Mouse (Mus musculus) embryonic facial prominence, embryonic 12.5 days (tissue): ENCODE data around the gene Fhl2. TPM values are rescaled to one million over a fixed set of nuclear protein-coding genes. Genes with fewer than 3 reads are reported as not detected.
A peak's percentile ranks its signal among the peaks of the same experiment; 100 is the strongest.

Experiments used
- ATAC-seq: fragments of 200-750 bp; cut with Nextera tagmentation; 2 replicates; pipeline ENCODE4 v1.8.0; 2017; ENCODE audit not compliant: insufficient number of reproducible peaks, insufficient read depth, low FRiP score, low TSS enrichment
- H3K27ac ChIP-seq: fragments of 300-500 bp; sonication (generic); 2 replicates; pipeline ENCODE4 v1.5.1; 2016; ENCODE audit warnings: mild to moderate bottlenecking
- H3K27me3 ChIP-seq: fragments of 300-500 bp; sonication (generic); 2 replicates; pipeline ENCODE4 v1.6.1; 2016; ENCODE audit warnings: mild to moderate bottlenecking, moderate library complexity
- H3K36me3 ChIP-seq: fragments of 300-500 bp; sonication (generic); 2 replicates; pipeline ENCODE4 v1.6.1; 2016; ENCODE audit warnings: mild to moderate bottlenecking
- H3K4me1 ChIP-seq: fragments of 300-500 bp; sonication (generic); 2 replicates; pipeline ENCODE4 v1.6.1; 2016
- H3K4me2 ChIP-seq: fragments of 300-500 bp; sonication (generic); replicated peaks from 2 replicates; pipeline ENCODE4 v1.6.1; 2016; ENCODE audit warnings: mild to moderate bottlenecking, moderate library complexity
- H3K4me3 ChIP-seq: fragments of 300-500 bp; sonication (generic); 2 replicates; pipeline ENCODE4 v1.5.1; 2016; ENCODE audit warnings: mild to moderate bottlenecking
- H3K9ac ChIP-seq: fragments of 300-500 bp; sonication (generic); 2 replicates; pipeline ENCODE4 v1.6.1; 2016; ENCODE audit warnings: mild to moderate bottlenecking, moderate library complexity
- H3K9me3 ChIP-seq: fragments of 300-500 bp; sonication (generic); 2 replicates; pipeline ENCODE4 v1.6.1; 2016; ENCODE audit warnings: mild to moderate bottlenecking, moderate library complexity
- WGBS: fragments of 180-500 bp; shearing (Covaris S2); methylation state at CpG from one replicate; pipeline ENCODE4 v1.1.7; 2016; 5-methylcytosine and 5-hydroxymethylcytosine counted together
- polyA plus RNA-seq: library from polyadenylated mRNA; unstranded; fragments of >200 nt; fragmentation: Nextera tagmentation; extraction: Ambion mirVana; gene quantifications from 2 replicates; pipeline ENCODE4 v1.2.1, GENCODE M21; 2016

Gene Fhl2
- polyA plus RNA-seq, 1 experiment from 2014 or later = 16.9 TPM

DNA sequence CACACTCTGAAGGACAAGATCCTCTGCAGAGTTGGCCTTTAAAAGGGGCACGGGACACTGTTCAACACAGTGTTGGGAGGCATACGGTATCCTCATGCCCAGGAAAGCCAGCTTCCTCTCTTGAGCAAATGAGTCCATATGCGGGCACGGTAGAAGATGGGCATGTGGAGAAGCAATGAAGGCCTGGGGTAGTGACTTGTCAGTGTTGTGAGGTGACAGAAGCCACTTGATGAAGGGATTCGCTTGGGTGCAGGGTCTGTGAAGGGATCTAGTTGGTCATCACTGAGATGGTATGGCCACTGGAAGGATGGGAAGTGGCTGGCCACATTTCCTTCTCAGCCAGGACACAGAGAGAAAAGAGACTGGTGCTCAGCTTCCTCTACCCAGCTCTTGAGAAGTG, 32.2 kb downstream of the Fhl2 start:
- H3K4me1 ChIP-seq = peaks cover 4% of the 10 kb centered on the region; the same call in 1 of the 2 replicates
- no peaks in the 10 kb centered on the region for H3K36me3 ChIP-seq
- ATAC-seq = no peak
- H3K27ac ChIP-seq = no peak overlapping the region
- H3K9me3 ChIP-seq = no peaks in the 10 kb centered on the region
- H3K4me3 ChIP-seq = no peak overlapping the region
- no peaks in the 10 kb centered on the region for H3K27me3 ChIP-seq
- H3K9ac ChIP-seq = no peak overlapping the region
- WGBS = 93% methylated on average over 5 of the region's 5 CpGs
- no peak overlapping the region; the same call in 1 of the 2 replicates for H3K4me2 ChIP-seq

DNA sequence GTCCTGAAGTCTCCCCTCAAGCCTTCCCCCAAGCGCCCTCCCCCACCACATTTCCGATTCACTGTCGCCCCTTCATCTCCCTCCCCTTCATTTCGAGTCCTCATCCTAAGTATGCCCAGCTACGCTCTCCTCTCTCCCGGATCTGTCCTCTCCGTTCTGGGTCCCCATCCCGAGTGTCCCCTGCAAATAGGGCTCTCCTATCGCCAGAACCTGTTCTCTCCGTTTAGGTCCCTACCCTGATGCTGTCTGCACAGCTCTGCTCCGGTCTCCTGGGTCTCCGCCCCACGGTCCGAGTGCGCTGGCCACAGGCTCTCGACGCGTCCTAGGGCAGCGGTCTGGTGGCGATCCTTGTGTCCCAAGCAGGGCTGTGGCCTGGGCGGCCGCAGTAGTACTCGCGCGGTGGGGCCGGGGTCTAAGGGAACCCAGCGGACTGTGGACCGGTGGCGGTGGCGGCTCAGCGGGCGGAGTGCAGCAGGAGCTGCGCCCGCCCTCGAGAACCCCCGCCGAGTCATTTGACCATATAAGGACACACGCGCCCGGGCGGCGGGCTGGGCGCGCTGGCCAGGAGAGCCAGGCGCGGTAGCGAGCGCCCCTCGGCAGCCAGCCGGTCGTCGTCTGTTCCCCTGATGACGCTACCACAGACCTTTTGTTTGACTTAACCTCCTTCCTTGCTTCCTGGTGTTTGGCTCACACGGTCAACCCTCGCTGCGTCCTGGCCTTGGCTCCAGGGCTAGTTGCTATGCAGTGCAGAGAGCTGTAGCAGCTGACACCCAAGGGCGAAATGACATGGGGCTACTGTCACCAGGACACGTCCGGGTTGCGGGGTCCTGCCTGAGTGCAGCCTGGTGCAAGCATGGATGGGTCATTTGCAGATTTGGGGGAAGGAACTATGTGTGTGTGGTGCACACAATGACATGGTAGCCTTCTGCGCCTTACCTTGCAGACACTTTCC, 33.0 kb downstream of the Fhl2 start:
- H3K27ac ChIP-seq = 0 out of 2 replicates have a peak overlapping the region, but pooled peaks have one; percentile 46
- no peaks in the 10 kb centered on the region for H3K9me3 ChIP-seq
- no peaks in the 10 kb centered on the region for H3K27me3 ChIP-seq
- H3K4me3 ChIP-seq = peak overlapping the region; percentile 72
- H3K9ac ChIP-seq = peak overlapping the region; percentile 64
- H3K4me1 ChIP-seq = peaks cover 4% of the 10 kb centered on the region; the same call in 1 of the 2 replicates
- peak overlapping the region; percentile 87 for H3K4me2 ChIP-seq
- 5% methylated on average over 61 of the region's 61 CpGs for WGBS
- H3K36me3 ChIP-seq = no peaks in the 10 kb centered on the region
- peak; percentile 83 for ATAC-seq

DNA sequence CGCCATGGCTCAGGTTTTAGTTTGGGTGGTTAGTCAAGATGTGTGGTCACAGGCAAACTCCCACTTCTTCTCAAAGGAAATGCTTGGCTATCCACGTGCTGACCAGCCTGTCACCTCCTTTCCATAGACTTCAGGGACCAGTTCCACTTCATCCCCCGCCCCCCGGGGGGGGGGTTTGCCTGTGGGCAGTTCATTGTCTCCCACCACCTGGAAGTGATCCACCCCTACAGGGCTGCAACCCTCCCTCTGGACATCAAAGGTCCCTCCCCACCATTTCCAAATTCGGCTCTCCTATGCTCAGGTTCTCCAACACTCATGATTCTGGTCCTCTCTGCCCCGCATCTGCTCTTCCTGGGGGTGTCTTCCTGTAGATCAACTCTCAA, 33.7 kb downstream of the Fhl2 start:
- H3K27ac ChIP-seq = 0 out of 2 replicates have a peak overlapping the region, but pooled peaks have one; percentile 46
- no peaks in the 10 kb centered on the region for H3K36me3 ChIP-seq
- no peaks in the 10 kb centered on the region for H3K27me3 ChIP-seq
- H3K4me2 ChIP-seq = peak overlapping the region; percentile 87
- no peaks in the 10 kb centered on the region for H3K9me3 ChIP-seq
- H3K4me1 ChIP-seq = peaks cover 4% of the 10 kb centered on the region; the same call in 1 of the 2 replicates
- H3K4me3 ChIP-seq = peak overlapping the region; percentile 72
- 0 out of 2 replicates have a peak, but pooled peaks have one; percentile 7 for ATAC-seq
- H3K9ac ChIP-seq = peak overlapping the region; percentile 64
- 2% methylated on average over 6 of the region's 6 CpGs for WGBS

DNA sequence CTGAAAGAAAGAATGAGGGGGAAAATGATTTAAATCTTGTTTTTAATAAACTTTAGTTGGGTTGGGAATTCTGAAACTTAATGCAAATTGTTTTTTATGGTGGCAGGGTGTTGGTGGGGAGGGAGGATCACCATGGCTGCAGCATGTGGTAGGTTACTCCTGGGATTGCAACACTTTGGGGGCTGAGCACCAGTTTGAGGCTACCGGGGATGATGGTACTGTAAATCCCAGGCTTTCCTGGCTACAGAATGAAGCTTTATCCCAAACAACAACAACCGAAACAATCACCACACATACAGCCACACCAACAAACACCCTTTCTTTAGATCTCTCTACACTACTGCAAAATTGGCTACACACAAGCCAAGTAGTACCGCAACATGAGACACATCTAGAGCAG, 34.4 kb downstream of the Fhl2 start:
- no peak overlapping the region for H3K9ac ChIP-seq
- no peak for ATAC-seq
- H3K4me1 ChIP-seq = peaks cover 4% of the 10 kb centered on the region; the same call in 1 of the 2 replicates
- H3K4me2 ChIP-seq = peak overlapping the region; percentile 87; the same call in 1 of the 2 replicates
- no peaks in the 10 kb centered on the region for H3K36me3 ChIP-seq
- 89% methylated on average over 3 of the region's 3 CpGs for WGBS
- H3K9me3 ChIP-seq = no peaks in the 10 kb centered on the region
- no peak overlapping the region for H3K4me3 ChIP-seq
- H3K27ac ChIP-seq = no peak overlapping the region
- H3K27me3 ChIP-seq = no peaks in the 10 kb centered on the region

DNA sequence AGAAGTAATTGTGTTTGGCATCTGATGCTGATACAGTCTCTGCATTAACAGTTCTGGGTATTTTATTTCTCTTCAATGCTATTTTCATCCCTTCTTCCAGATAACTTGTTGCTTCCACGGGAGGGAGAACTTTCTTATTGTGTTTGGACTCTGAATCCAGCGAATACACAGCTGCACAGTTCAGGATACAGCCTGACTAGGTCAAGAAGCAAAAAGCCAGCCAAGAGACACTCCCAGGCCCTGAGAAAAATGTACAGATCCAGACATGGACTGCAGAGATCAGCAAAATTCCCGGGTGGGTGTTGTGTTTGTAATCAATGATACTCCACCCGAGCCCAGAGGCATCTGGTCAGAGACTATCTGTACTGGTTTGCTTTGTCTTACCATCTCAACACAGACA, 37.4 kb downstream of the Fhl2 start:
- Histone ChIP-seq H3K9me3 (no peaks in the 10 kb centered on the region), H3K4me3 (no peak overlapping the region), H3K4me1 (peaks cover 4% of the 10 kb centered on the region; the same call in 1 of the 2 replicates), H3K36me3 (no peaks in the 10 kb centered on the region), H3K9ac (no peak overlapping the region), H3K27me3 (no peaks in the 10 kb centered on the region), H3K27ac (no peak overlapping the region), H3K4me2 (no peak overlapping the region)
- WGBS = 60% methylated on average over 4 of the region's 4 CpGs
- no peak for ATAC-seq

DNA sequence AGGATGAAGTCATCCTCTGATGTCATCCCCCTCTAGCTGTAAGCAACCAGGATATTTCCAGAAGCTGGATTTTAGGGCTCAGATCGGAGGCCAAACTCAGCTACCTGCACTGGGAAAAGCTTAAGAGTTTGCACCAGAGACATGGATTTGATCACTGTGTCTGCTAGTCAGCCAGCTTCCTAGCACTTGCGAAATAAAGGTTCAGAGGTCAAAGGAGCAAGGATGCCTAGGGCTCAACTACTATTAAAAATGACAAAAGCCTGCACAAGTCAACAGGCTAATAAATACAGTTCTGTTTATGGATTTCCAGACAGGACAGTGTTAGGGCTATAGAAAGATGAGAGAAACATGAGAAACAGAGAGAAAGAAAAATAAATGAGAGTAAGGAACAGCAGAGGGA, 38.9 kb downstream of the Fhl2 start:
- Histone ChIP-seq H3K4me2 (no peak overlapping the region), H3K27me3 (no peaks in the 10 kb centered on the region), H3K4me1 (peaks cover under 1% of the 10 kb centered on the region; the same call in 1 of the 2 replicates), H3K9ac (no peak overlapping the region), H3K4me3 (no peak overlapping the region), H3K9me3 (no peaks in the 10 kb centered on the region), H3K36me3 (no peaks in the 10 kb centered on the region), H3K27ac (no peak overlapping the region)
- no peak for ATAC-seq
- WGBS = 76% methylated on average over 2 of the region's 2 CpGs

DNA sequence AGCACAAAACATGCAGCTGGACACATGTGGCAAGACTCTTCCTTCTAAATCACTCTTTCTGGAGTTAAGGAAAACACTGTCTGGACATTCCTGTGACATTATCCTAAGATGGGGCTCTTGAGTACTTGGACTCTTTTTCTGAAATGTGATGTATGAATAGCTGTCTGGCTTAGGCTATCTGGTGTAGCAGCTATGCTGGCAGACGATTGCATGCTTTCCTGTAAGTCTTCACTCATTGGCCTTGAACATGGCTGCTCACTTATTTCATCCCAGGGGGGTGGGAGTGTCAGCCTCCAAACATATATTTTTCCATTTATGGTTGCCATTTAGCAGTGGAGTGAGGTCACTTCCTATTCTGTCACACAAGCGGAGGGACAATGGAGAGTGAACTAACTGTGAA, 42.3 kb downstream of the Fhl2 start:
- 67% methylated on average over 2 of the region's 2 CpGs for WGBS
- Histone ChIP-seq H3K27ac (no peak overlapping the region), H3K4me3 (no peak overlapping the region), H3K36me3 (no peaks in the 10 kb centered on the region), H3K4me1 (no peaks in the 10 kb centered on the region), H3K9ac (no peak overlapping the region), H3K9me3 (no peaks in the 10 kb centered on the region), H3K4me2 (no peak overlapping the region), H3K27me3 (no peaks in the 10 kb centered on the region)
- no peak for ATAC-seq

DNA sequence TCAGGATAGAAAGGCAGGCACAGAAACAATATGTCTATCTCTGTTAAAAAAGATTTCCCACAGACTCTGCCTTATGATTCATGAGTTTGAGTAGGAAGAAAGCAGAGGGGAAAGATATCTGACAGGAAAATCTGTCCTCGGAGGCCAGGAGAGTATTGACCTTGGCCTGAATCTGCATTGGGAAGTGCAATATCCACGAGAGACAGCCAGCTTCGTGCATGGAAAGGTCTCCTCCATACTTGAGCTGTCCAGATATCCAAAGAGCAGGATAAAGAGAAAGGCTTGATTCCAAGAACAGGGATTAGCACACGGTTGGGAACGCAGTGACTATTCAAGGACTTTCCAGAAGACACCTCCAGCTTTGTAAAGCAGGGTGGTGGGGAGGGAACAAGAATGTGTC, 43.2 kb downstream of the Fhl2 start:
- 88% methylated on average over 5 of the region's 5 CpGs for WGBS
- no peaks in the 10 kb centered on the region for H3K36me3 ChIP-seq
- H3K27me3 ChIP-seq = no peaks in the 10 kb centered on the region

DNA sequence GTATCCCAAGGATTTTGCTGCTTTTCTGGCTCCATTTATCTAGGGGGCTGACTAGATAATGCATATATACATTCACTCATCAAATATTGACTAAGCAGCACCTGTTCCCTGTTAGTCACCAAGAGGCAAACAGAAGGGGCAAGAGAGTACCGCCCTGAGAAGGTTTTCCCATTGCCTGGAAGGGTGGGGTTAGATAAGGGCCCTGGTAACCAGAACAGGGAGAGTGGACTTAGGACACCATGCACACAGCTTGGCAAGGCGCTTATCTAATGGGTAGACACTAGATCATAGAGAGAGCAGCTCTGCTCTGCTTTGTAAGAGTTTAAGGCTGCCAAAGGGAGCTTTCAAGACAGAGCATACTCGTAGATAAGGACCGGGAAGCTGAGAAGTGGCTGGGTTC, 44.2 kb downstream of the Fhl2 start:
- Histone ChIP-seq H3K4me1 (no peaks in the 10 kb centered on the region), H3K9me3 (no peaks in the 10 kb centered on the region), H3K27ac (no peak overlapping the region), H3K4me2 (no peak overlapping the region), H3K9ac (no peak overlapping the region), H3K4me3 (no peak overlapping the region), H3K27me3 (no peaks in the 10 kb centered on the region), H3K36me3 (no peaks in the 10 kb centered on the region)
- WGBS = 83% methylated on average over 4 of the region's 4 CpGs
- ATAC-seq = no peak

More for the DNA sequence above, 43.2 kb downstream of the Fhl2 start:
- Histone ChIP-seq H3K4me2 (no peak overlapping the region), H3K4me1 (no peaks in the 10 kb centered on the region), H3K4me3 (no peak overlapping the region), H3K9me3 (no peaks in the 10 kb centered on the region), H3K9ac (no peak overlapping the region), H3K27ac (no peak overlapping the region)
- no peak for ATAC-seq

DNA sequence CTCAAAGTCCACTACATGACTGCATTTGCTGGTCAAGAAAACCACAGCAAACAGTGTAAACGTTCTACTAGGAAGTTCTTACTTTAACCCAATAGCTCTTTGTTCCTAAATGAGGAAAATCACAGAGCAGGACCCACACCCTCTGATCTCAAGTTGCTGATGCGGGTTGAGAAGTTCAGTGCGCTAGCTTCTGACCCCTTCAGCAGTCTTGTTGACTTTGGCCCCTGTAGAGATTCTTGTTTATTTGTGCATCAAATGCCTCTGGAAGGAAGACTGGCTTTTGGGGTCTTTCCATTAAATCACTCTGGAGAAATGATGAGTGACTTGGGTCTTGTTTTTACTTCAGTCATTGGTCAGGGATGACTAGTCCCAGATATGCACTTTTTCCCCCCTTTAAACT, 46.6 kb downstream of the Fhl2 start:
- H3K27me3 ChIP-seq = no peaks in the 10 kb centered on the region
- H3K4me1 ChIP-seq = no peaks in the 10 kb centered on the region
- H3K4me3 ChIP-seq = no peak overlapping the region
- 55% methylated on average over 3 of the region's 3 CpGs for WGBS
- no peaks in the 10 kb centered on the region for H3K36me3 ChIP-seq
- no peak overlapping the region for H3K27ac ChIP-seq
- no peak overlapping the region for H3K4me2 ChIP-seq
- no peaks in the 10 kb centered on the region for H3K9me3 ChIP-seq
- H3K9ac ChIP-seq = no peak overlapping the region
- no peak for ATAC-seq

DNA sequence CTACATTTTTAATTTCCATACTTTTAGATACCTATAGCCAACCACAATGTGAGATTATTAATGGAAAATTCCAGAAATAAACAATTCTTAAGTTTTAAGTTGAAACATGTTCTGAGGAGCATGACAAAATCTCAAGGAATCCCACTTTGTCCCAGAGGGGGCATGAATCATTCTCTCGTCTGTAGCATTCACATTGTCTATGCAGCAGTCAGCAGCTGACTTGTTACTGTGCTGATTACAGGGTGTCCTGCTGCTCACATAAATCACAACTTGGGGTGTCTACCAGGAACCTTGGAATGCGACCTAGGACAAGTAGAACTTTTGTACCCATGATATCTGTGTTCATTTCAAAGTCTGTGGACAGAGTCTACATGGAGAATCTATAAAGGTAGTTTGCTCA, 49.3 kb downstream of the Fhl2 start:
- H3K4me1 ChIP-seq = no peaks in the 10 kb centered on the region
- 68% methylated on average over 2 of the region's 2 CpGs for WGBS
- H3K4me2 ChIP-seq = no peak overlapping the region
- H3K27me3 ChIP-seq = no peaks in the 10 kb centered on the region
- no peaks in the 10 kb centered on the region for H3K36me3 ChIP-seq
- no peaks in the 10 kb centered on the region for H3K9me3 ChIP-seq
- no peak overlapping the region for H3K27ac ChIP-seq
- H3K4me3 ChIP-seq = no peak overlapping the region
- no peak for ATAC-seq
- no peak overlapping the region for H3K9ac ChIP-seq

DNA sequence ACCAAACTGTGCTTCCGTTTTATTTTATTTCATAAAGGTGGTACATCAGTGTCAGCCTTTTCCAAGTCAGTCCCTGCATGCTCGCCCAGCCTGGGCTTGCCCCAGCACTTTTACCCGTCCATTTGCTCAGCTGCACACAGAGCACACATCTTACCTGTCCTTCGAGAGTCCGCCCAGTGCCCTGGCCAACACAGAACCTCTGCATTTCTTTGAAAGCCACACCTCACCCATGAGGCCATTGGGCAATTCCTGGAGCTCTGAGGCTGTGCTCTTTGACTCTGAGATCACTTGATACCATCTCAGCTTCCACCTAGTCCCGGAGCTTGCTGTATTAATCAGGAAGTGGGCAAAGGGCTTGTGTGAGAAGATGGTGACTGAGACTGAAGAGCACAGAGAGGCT, 51.4 kb downstream of the Fhl2 start:
- Histone ChIP-seq H3K4me1 (no peaks in the 10 kb centered on the region), H3K4me3 (no peak overlapping the region), H3K36me3 (0 out of 2 replicates have a peak, but pooled peaks cover 3% of the 10 kb centered on the region), H3K27me3 (no peaks in the 10 kb centered on the region), H3K9ac (no peak overlapping the region), H3K9me3 (no peaks in the 10 kb centered on the region), H3K27ac (no peak overlapping the region), H3K4me2 (no peak overlapping the region)
- 78% methylated on average over 6 of the region's 6 CpGs for WGBS
- ATAC-seq = no peak
